Mouse (Mus musculus) G1E (cell line): Measurements from ENCODE around the gene Cfap97. TPM values are rescaled to one million over a fixed set of nuclear protein-coding genes. Genes with fewer than 3 reads are reported as not detected.
A peak's percentile ranks its signal among the peaks of the same experiment; 100 is the strongest.

Experiments
- ATAC-seq: 2 replicates; pipeline ENCODE4 v1.8.0; 2016; ENCODE audit warnings: mild to moderate bottlenecking; ENCODE audit not compliant: insufficient number of reproducible peaks, poor library complexity, low FRiP score, severe bottlenecking; ENCODE audit errors: extremely low read depth
- DNase-seq: peaks from one replicate; pipeline ENCODE4 v3.0.0; 2012; ENCODE audit warnings: low spot score
- H3K27me3 ChIP-seq: 2 replicates; pipeline ENCODE4 v1.6.1; 2012; ENCODE audit warnings: mild to moderate bottlenecking, low read length, inconsistent platforms; ENCODE audit not compliant: insufficient read depth
- H3K36me3 ChIP-seq: replicated peaks from 2 replicates; pipeline ENCODE3; 2012; ENCODE audit warnings: mild to moderate bottlenecking, inconsistent platforms
- H3K4me1 ChIP-seq: 2 replicates; pipeline ENCODE4 v1.6.1; 2012; ENCODE audit warnings: low read depth, low read length, inconsistent platforms, mixed read lengths; ENCODE audit not compliant: insufficient read depth
- H3K4me3 ChIP-seq: 2 replicates; pipeline ENCODE4 v1.5.1; 2012; ENCODE audit warnings: low read depth, mild to moderate bottlenecking, inconsistent platforms, low read length, moderate library complexity, mixed read lengths
- H3K9me3 ChIP-seq: replicated peaks from 2 replicates; pipeline ENCODE4 v1.6.1; 2012; ENCODE audit warnings: inconsistent platforms
- CTCF ChIP-seq: IDR thresholded peaks from 2 replicates; pipeline ENCODE4 v1.5.1; 2012; ENCODE audit warnings: low read depth, low read length, inconsistent platforms, mixed read lengths
- GATA1 ChIP-seq: IDR thresholded peaks from 2 replicates; pipeline ENCODE4 v1.6.1; 2012; ENCODE audit warnings: borderline replicate concordance, low read length, inconsistent platforms, mixed read lengths
- GATA2 ChIP-seq: IDR thresholded peaks from 2 replicates; pipeline ENCODE4 v1.6.1; 2012; ENCODE audit warnings: low read depth, low read length, inconsistent platforms, borderline replicate concordance
- POLR2AphosphoS5 ChIP-seq: IDR thresholded peaks from 2 replicates; pipeline ENCODE4 v1.6.1; 2012; ENCODE audit warnings: low read depth, low read length, inconsistent platforms; ENCODE audit not compliant: insufficient replicate concordance
- TAL1 ChIP-seq: conservative IDR thresholded peaks from 2 replicates; pipeline ENCODE4 v1.6.1; 2012; ENCODE audit warnings: low read depth, low read length, inconsistent platforms, mixed read lengths
- polyA plus RNA-seq: library from polyadenylated mRNA; stranded (reverse); fragments of >175 nt; gene quantifications from 2 replicates; pipeline ENCODE4 v1.2.3, GENCODE M21; 2012
- total RNA-seq, 2 experiments: library from RNA; stranded (forward) in 1 of 2; stranded (reverse) in 1 of 2; fragments of 200-1000 nt in 1 of 2; fragments of >200 nt in 1 of 2; fragmentation: Nextera tagmentation in 1 of 2; gene quantifications; 2 replicates each; pipeline ENCODE4 v1.2.3; 2014 to 2017

The Cfap97 gene
- total and polyA plus RNA-seq, 3 experiments, result 2.0 to 59.3 (median 31.8) TPM

DNA sequence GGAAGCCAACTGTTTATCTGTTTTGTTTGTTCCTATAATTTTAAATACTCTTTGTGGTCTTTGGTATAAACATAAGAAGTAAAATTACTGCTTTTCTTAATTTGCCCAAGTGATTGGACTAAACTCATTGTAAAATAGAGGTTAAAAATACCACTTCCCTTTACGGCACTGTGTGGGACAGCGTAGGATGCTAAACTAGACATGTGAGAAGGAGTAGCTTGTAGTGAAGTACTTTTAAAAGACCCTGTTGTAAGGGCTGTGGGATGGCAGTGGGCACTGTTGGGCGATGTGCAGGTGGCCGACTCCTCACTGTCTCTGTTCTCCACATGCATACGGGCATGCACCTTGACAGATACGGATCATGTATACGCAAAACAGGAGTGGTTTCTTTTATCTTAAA, 28.6 kb downstream of the Cfap97 start:
- Histone ChIP-seq H3K9me3 (no peaks in the 10 kb centered on the region), H3K36me3 (peaks cover 59% of the 10 kb centered on the region), H3K27me3 (no peaks in the 10 kb centered on the region), H3K4me3 (no peak overlapping the region), H3K4me1 (no peaks in the 10 kb centered on the region; the same call in 1 of the 2 replicates)
- ATAC-seq (no peak), DNase-seq (no peak)
- TF ChIP-seq GATA1 (no peak), GATA2 (no peak), CTCF (no peak), POLR2AphosphoS5 (no peak), TAL1 (no peak)

DNA sequence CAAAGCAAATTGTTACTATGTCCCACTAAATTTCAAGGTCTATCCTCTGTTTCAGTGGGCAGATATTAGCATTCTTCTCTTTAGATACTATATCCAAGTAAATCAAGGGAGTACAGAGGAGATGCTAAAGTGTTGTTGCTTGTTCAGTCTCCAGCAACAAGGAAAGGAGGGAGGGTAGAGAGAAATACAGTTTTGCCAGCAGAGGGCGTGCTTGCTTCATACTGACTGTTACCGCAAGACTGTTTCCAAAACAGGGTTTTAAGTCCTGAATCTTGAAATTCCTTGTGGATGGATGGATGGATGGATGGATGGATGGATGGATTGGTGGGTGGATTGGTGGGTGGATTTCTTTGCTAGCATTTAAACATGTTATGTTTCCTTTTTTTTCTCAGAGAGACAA, 33.8 kb downstream of the Cfap97 start:
- peaks cover 65% of the 10 kb centered on the region for H3K36me3 ChIP-seq
- no peaks in the 10 kb centered on the region for H3K9me3 ChIP-seq
- H3K27me3 ChIP-seq, result no peaks in the 10 kb centered on the region
- TF ChIP-seq POLR2AphosphoS5, result no peak
- TF ChIP-seq CTCF, result peak; percentile 56
- no peaks in the 10 kb centered on the region for H3K4me1 ChIP-seq
- DNase-seq (no peak), ATAC-seq (no peak)
- no peak overlapping the region for H3K4me3 ChIP-seq

DNA sequence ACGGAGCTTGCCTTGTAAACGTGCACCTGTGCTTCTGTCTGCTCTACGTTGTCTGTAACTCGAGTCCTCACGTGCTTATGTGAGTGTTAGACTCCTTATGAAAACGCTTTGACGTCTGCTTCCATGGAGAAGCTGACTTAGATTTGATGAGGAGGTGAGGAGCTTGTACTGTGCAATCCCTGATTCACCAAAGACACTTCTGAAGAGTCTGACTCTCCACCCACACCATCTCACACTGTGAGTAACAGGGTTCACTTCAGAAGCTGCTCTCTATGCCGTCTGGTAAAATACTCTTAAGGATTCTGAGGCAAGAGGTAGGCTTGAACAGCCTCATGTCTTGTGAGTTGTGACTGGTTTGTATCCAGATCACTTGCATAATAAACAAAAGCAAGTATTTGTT, 41.5 kb downstream of the Cfap97 start:
- H3K4me3 ChIP-seq, result no peak overlapping the region
- H3K36me3 ChIP-seq, result peaks cover 82% of the 10 kb centered on the region
- H3K4me1 ChIP-seq, result no peaks in the 10 kb centered on the region; the same call in 1 of the 2 replicates

DNA sequence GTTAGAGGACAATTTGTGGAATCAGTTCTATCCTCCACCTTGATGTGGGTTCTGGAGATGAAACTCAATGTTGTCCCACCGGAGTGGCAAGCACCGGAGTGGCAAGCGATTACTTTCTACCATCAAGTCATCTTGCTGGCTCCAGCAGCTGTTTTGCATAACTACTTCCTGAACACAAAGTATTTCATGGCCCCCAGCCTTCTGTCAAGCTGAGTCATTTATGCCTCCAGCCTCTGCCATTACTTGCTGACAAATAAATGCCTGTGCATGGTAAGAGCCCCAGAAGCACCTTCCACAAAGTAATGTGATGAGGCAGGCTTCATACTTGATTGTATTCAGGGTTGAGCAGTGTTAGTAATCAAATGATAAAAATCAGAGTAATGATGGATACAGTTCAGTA, 45.3 kb downstream of the Cfap97 start:
- Histone ChIP-seq H3K36me3 (peaks cover 74% of the 10 kb centered on the region), H3K4me3 (no peak overlapping the region)
- DNase-seq, result no peak

More for the DNA sequence above, 41.5 kb downstream of the Cfap97 start:
- ATAC-seq (no peak), DNase-seq (no peak)
- TF ChIP-seq TAL1 (no peak), GATA1 (no peak), CTCF (no peak), POLR2AphosphoS5 (no peak), GATA2 (no peak)
- Histone ChIP-seq H3K27me3 (no peaks in the 10 kb centered on the region), H3K9me3 (no peaks in the 10 kb centered on the region)

DNA sequence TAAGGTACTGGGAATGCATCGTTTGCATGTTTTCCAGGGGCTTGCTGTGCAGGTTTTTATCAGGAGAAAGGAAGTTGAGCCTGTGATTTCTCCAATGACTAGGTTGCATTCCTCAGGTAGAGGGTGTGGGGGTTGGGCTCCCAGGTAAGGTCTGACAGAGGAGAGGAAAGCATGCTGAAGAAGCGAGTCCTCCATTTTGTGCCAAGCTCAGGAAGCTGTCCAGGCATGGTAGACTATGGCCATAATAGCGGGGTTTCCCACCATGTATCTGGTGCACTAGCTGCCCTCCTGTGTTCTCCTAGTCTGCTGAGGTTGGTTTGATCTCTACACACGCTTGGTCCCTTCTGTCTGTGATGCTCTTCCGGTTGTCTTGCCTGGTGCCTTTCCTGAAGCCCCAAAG, 46.1 kb downstream of the Cfap97 start:
- Histone ChIP-seq H3K27me3 (no peaks in the 10 kb centered on the region), H3K4me3 (no peak overlapping the region), H3K9me3 (no peaks in the 10 kb centered on the region), H3K36me3 (peaks cover 73% of the 10 kb centered on the region), H3K4me1 (no peaks in the 10 kb centered on the region; the same call in 1 of the 2 replicates)
- no peak for ATAC-seq
- DNase-seq, result no peak
- no peak for TF ChIP-seq GATA1
- no peak for TF ChIP-seq TAL1
- TF ChIP-seq CTCF, result no peak
- no peak for TF ChIP-seq POLR2AphosphoS5
- no peak for TF ChIP-seq GATA2

More for the DNA sequence above, 45.3 kb downstream of the Cfap97 start:
- no peaks in the 10 kb centered on the region for H3K27me3 ChIP-seq
- no peak for TF ChIP-seq TAL1
- no peak for TF ChIP-seq CTCF
- TF ChIP-seq POLR2AphosphoS5, result no peak
- TF ChIP-seq GATA2, result no peak
- no peak for TF ChIP-seq GATA1
- ATAC-seq, result no peak
- H3K9me3 ChIP-seq, result no peaks in the 10 kb centered on the region
- H3K4me1 ChIP-seq, result no peaks in the 10 kb centered on the region; the same call in 1 of the 2 replicates

DNA sequence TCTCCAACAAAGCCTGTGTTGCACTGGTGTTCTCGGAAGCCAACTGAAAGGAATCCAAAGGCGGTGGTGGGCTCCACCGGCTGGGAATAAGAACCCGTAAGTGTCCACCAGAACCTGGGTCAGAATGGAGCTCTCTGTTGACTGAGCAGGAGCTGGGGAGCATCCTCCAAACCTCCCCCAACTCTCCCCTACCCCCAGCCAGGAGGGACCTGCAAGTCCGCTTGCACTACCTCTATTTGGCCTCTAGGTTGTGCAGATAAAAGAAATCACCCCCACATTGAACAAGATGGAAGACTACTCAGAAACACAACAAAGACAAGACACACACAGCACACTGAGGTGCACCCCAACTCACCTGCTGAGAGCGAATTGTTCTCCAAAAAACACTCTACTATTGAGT, 50.8 kb downstream of the Cfap97 start:
- peaks cover 72% of the 10 kb centered on the region for H3K36me3 ChIP-seq
- peaks cover 4% of the 10 kb centered on the region; the same call in 1 of the 2 replicates for H3K4me1 ChIP-seq
- DNase-seq (no peak), ATAC-seq (no peak; the same call in 1 of the 2 replicates)
- no peak overlapping the region for H3K4me3 ChIP-seq
- no peaks in the 10 kb centered on the region for H3K27me3 ChIP-seq
- 0 out of 2 replicates have a peak, but pooled peaks have one; percentile 16 for TF ChIP-seq CTCF
- TF ChIP-seq GATA1, result no peak
- no peaks in the 10 kb centered on the region for H3K9me3 ChIP-seq

DNA sequence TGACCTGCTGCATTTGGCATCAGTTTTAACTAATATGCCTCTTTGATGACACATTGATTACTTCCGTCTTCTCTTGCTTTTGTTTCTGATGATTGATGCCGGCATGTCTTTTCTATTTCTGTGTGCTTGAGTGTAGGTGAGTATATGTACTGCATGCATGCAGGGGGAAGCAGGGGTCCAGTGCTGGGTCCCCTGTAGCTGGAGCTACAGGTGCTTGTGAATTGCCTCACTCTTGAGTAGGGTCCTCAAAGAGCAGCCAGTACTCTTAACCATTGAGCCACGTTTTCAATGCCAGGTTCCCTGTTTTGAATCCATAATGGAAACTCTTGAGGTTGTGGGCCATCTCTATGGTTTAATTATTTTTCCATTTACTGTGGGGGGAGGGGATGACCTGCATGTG, 52.7 kb downstream of the Cfap97 start:
- DNase-seq (no peak), ATAC-seq (no peak)
- Histone ChIP-seq H3K36me3 (peaks cover 73% of the 10 kb centered on the region), H3K4me3 (no peak overlapping the region), H3K9me3 (no peaks in the 10 kb centered on the region), H3K27me3 (no peaks in the 10 kb centered on the region), H3K4me1 (peaks cover 17% of the 10 kb centered on the region)
- TF ChIP-seq TAL1 (no peak), GATA2 (no peak), CTCF (no peak), POLR2AphosphoS5 (no peak), GATA1 (no peak)
